ENCODE assay signal across 8 mouse cellular contexts in the genomic region with DNA sequence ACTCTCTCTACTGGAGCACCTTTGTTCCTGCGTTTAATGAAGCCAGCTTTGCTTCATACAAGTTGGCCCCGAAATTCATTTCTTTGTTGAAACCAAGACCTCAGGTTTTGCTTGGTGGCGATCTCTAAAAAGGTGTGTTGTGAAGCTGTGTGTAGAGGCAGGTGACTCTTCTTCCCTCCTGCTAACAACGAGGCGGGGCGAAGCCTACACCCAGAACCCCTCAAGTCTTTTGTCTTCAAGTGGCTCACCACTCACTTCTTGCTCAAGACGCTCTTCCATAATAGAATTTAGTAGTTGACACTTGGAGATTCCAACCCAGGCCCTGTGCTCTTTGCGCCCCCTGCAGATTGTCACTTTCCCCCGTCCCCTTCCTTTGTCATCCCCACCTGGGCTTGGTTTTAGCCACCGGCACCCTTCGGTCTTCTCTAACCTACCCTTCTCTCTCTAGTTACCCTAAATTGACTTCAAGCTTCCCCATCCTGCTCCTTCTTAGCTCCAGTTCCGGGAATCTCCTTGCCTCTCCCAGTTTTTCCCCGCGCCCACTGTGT. TPM values are rescaled to one million over a fixed set of nuclear protein-coding genes. Genes with fewer than 3 reads are reported as not detected.
A peak's percentile ranks its signal among the peaks of the same experiment; 100 is the strongest.
DNase-seq lines count a peak whose midpoint lies in the region; ATAC-seq lines count a peak whose summit lies in the region.

No protein-coding gene starts in this region.

- peaks cover 2% of the 10 kb centered on the region; the same call in 1 of the 2 replicates for H3K27me3 ChIP-seq in liver, embryonic 11.5 days (replicated peaks; ENCODE audit: control insufficient read depth, insufficient read depth, low read length)
- peaks cover 15% of the 10 kb centered on the region for H3K27me3 ChIP-seq in embryonic facial prominence, embryonic 13.5 days
- no peaks in the 10 kb centered on the region for H3K27me3 ChIP-seq in intestine, embryonic 16.5 days (replicated peaks; ENCODE audit: control insufficient read depth, insufficient read depth, low read length)
- peaks cover 4% of the 10 kb centered on the region; the same call in 1 of the 2 replicates for H3K27me3 ChIP-seq in neural tube, embryonic 13.5 days

- no peaks in the 10 kb centered on the region for H3K9me3 ChIP-seq in liver, embryonic 11.5 days (ENCODE audit: control insufficient read depth, low read length)
- H3K9me3 ChIP-seq in embryonic facial prominence, embryonic 13.5 days, result no peaks in the 10 kb centered on the region
- no peaks in the 10 kb centered on the region for H3K9me3 ChIP-seq in intestine, embryonic 16.5 days (ENCODE audit: control insufficient read depth, low read length)
- H3K9me3 ChIP-seq in neural tube, embryonic 13.5 days, result no peaks in the 10 kb centered on the region

- no peak for DNase-seq in liver, embryonic 11.5 days (ENCODE audit: low spot score)
- DNase-seq in liver, result no peak
- no peak for DNase-seq in adipocyte (ENCODE audit: low spot score)
- no peak for DNase-seq in embryo, embryonic 11 days
- DNase-seq in right cerebral cortex, adult 18-20 months, result no peak

- H3K4me3 ChIP-seq in liver, embryonic 11.5 days (ENCODE audit: low read depth, low read length), result peak overlapping the region; percentile 86
- peak overlapping the region; percentile 91 for H3K4me3 ChIP-seq in embryonic facial prominence, embryonic 13.5 days
- peak overlapping the region; percentile 45 for H3K4me3 ChIP-seq in intestine, embryonic 16.5 days (ENCODE audit: low read length)
- H3K4me3 ChIP-seq in neural tube, embryonic 13.5 days, result peak overlapping the region; percentile 79

- H3K4me2 ChIP-seq in liver, embryonic 11.5 days, result peak overlapping the region; percentile 70
- H3K4me2 ChIP-seq in embryonic facial prominence, embryonic 13.5 days, result peak overlapping the region; percentile 79
- H3K4me2 ChIP-seq in intestine, embryonic 16.5 days (ENCODE audit: low read depth, low read length), result peak overlapping the region; percentile 68
- peak overlapping the region; percentile 84 for H3K4me2 ChIP-seq in neural tube, embryonic 13.5 days

- 13% methylated on average over 14 of the region's 14 CpGs for WGBS in liver, embryonic 11.5 days
- 11% methylated on average over 14 of the region's 14 CpGs for WGBS in embryonic facial prominence, embryonic 13.5 days
- 15% methylated on average over 14 of the region's 14 CpGs for WGBS in intestine, embryonic 16.5 days
- WGBS in neural tube, embryonic 13.5 days, result 13% methylated on average over 14 of the region's 14 CpGs

- H3K36me3 ChIP-seq in liver, embryonic 11.5 days (ENCODE audit: control insufficient read depth, insufficient read depth, low read length), result peaks cover 7% of the 10 kb centered on the region
- peaks cover 20% of the 10 kb centered on the region for H3K36me3 ChIP-seq in embryonic facial prominence, embryonic 13.5 days
- peaks cover 5% of the 10 kb centered on the region; the same call in 1 of the 2 replicates for H3K36me3 ChIP-seq in intestine, embryonic 16.5 days (ENCODE audit: control insufficient read depth, insufficient read depth, low read length)
- H3K36me3 ChIP-seq in neural tube, embryonic 13.5 days, result peaks cover 19% of the 10 kb centered on the region

- no peak; the same call in none of the 2 replicates for ATAC-seq in liver, embryonic 11.5 days (replicated peaks; ENCODE audit: low FRiP score)
- no peak for ATAC-seq in embryonic facial prominence, embryonic 13.5 days (ENCODE audit: insufficient number of reproducible peaks, insufficient read depth, low FRiP score, low TSS enrichment, low read depth)
- peak; percentile 1 for ATAC-seq in intestine, embryonic 16.5 days
- peak; percentile 20 for ATAC-seq in neural tube, embryonic 13.5 days (ENCODE audit: low read depth)

- no peak overlapping the region; the same call in 1 of the 2 replicates for H3K9ac ChIP-seq in liver, embryonic 11.5 days (ENCODE audit: low read depth, low read length)
- H3K9ac ChIP-seq in embryonic facial prominence, embryonic 13.5 days, result peak overlapping the region; percentile 57; the same call in 1 of the 2 replicates
- no peak overlapping the region for H3K9ac ChIP-seq in intestine, embryonic 16.5 days (ENCODE audit: low read depth, low read length)
- H3K9ac ChIP-seq in neural tube, embryonic 13.5 days, result peak overlapping the region; percentile 62

- no peak overlapping the region for H3K27ac ChIP-seq in liver, embryonic 11.5 days (ENCODE audit: low read depth, low read length)
- 0 out of 2 replicates have a peak overlapping the region, but pooled peaks have one; percentile 13 for H3K27ac ChIP-seq in embryonic facial prominence, embryonic 13.5 days
- H3K27ac ChIP-seq in intestine, embryonic 16.5 days (ENCODE audit: low read length), result no peak overlapping the region
- H3K27ac ChIP-seq in neural tube, embryonic 13.5 days (replicated peaks), result peak overlapping the region; percentile 83

- H3K4me1 ChIP-seq in liver, embryonic 11.5 days (replicated peaks; ENCODE audit: control insufficient read depth, insufficient read depth, low read length), result peaks cover 10% of the 10 kb centered on the region
- peaks cover 14% of the 10 kb centered on the region for H3K4me1 ChIP-seq in embryonic facial prominence, embryonic 13.5 days
- H3K4me1 ChIP-seq in intestine, embryonic 16.5 days (ENCODE audit: control insufficient read depth, insufficient read depth, low read length), result no peaks in the 10 kb centered on the region
- peaks cover 25% of the 10 kb centered on the region for H3K4me1 ChIP-seq in neural tube, embryonic 13.5 days (replicated peaks)

RNA-seq across cellular contexts. Expression of gene Fbxl13, which starts 0.5 kb away (rescaled TPM):
- 0.23 and 0.32 TPM in 2 replicates for polyA plus RNA-seq in liver, embryonic 11.5 days (2014; fragmentation: Nextera tagmentation; extraction: Ambion mirVana)
- 0.14 and 0.47 TPM in 2 replicates for polyA plus RNA-seq in embryonic facial prominence, embryonic 13.5 days (2015; fragmentation: Nextera tagmentation; extraction: Ambion mirVana)
- polyA plus RNA-seq in intestine, embryonic 16.5 days (2015; fragmentation: Nextera tagmentation; extraction: Ambion mirVana), result 0.09 and 0.15 TPM in 2 replicates
- polyA plus RNA-seq in neural tube, embryonic 13.5 days (2015; fragmentation: Nextera tagmentation; extraction: Ambion mirVana), result 0.30 and 0.39 TPM in 2 replicates

RNA-seq across cellular contexts. Expression of gene Armc10, which starts 0.6 kb away (rescaled TPM):
- 29.7 and 29.8 TPM in 2 replicates for polyA plus RNA-seq in liver, embryonic 11.5 days (2014; fragmentation: Nextera tagmentation; extraction: Ambion mirVana)
- polyA plus RNA-seq in embryonic facial prominence, embryonic 13.5 days (2015; fragmentation: Nextera tagmentation; extraction: Ambion mirVana), result 51.0 and 51.6 TPM in 2 replicates
- polyA plus RNA-seq in intestine, embryonic 16.5 days (2015; fragmentation: Nextera tagmentation; extraction: Ambion mirVana), result 28.9 and 31.2 TPM in 2 replicates
- polyA plus RNA-seq in neural tube, embryonic 13.5 days (2015; fragmentation: Nextera tagmentation; extraction: Ambion mirVana), result 57.4 and 57.8 TPM in 2 replicates

RNA-seq across cellular contexts. Expression of gene Napepld, which starts 56.2 kb away (rescaled TPM):
- polyA plus RNA-seq in liver, embryonic 11.5 days (2014; fragmentation: Nextera tagmentation; extraction: Ambion mirVana), result 3.6 and 3.9 TPM in 2 replicates
- polyA plus RNA-seq in embryonic facial prominence, embryonic 13.5 days (2015; fragmentation: Nextera tagmentation; extraction: Ambion mirVana), result 2.1 and 2.2 TPM in 2 replicates
- 2.6 and 3.1 TPM in 2 replicates for polyA plus RNA-seq in intestine, embryonic 16.5 days (2015; fragmentation: Nextera tagmentation; extraction: Ambion mirVana)
- 2.0 and 2.5 TPM in 2 replicates for polyA plus RNA-seq in neural tube, embryonic 13.5 days (2015; fragmentation: Nextera tagmentation; extraction: Ambion mirVana)

Comparison
In these comparisons a context has a peak if more than half of its experiments do, and no peak if none do; other contexts are left out.
1. ATAC-seq: peak in intestine, embryonic 16.5 days (single experiment) and neural tube, embryonic 13.5 days (single experiment); none in liver, embryonic 11.5 days (single experiment) and embryonic facial prominence, embryonic 13.5 days (single experiment).
2. H3K27ac ChIP-seq: peak in embryonic facial prominence, embryonic 13.5 days (single experiment) and neural tube, embryonic 13.5 days (single experiment); none in liver, embryonic 11.5 days (single experiment) and intestine, embryonic 16.5 days (single experiment).
3. H3K9ac ChIP-seq: peak in embryonic facial prominence, embryonic 13.5 days (single experiment) and neural tube, embryonic 13.5 days (single experiment); none in liver, embryonic 11.5 days (single experiment) and intestine, embryonic 16.5 days (single experiment).
4. Peak in every context shown above with its lines, with median percentiles within 50 percentile points of each other: H3K4me2 ChIP-seq and H3K4me3 ChIP-seq.